Mouse (Mus musculus): Measurements from ENCODE around the gene Ctnnd1.

- no peak for TF ChIP-seq CTCF (IDR thresholded peaks at IDR 0.05; ENCODE audit: insufficient read depth, low read depth, low read length)
- no peak for TF ChIP-seq POLR2A (IDR thresholded peaks at IDR 0.05; ENCODE audit: insufficient read depth, low read depth, low read length)
These were observed 27.9 kb downstream of the Ctnnd1 start for GRCm38 (mm10) chr2:84622668-84623067.
